Mouse (Mus musculus): ENCODE data around the gene Dnah17. TPM values are rescaled to one million over a fixed set of nuclear protein-coding genes. Genes with fewer than 3 reads are reported as not detected.

The Dnah17 gene
- polyA plus RNA-seq, 2 experiments from 2014 or later = 0.28 to 0.46 TPM

GRCm38 (mm10) chr11:118085176-118085575, 45.3 kb downstream of the Dnah17 start:
- ATAC-seq = no peak

- ATAC-seq = no peak
Measured at GRCm38 (mm10) chr11:118084266-118084665, 46.2 kb downstream of the Dnah17 start.

- no peak for ATAC-seq
Measured at GRCm38 (mm10) chr11:118083811-118084210, 46.6 kb downstream of the Dnah17 start.

DNA sequence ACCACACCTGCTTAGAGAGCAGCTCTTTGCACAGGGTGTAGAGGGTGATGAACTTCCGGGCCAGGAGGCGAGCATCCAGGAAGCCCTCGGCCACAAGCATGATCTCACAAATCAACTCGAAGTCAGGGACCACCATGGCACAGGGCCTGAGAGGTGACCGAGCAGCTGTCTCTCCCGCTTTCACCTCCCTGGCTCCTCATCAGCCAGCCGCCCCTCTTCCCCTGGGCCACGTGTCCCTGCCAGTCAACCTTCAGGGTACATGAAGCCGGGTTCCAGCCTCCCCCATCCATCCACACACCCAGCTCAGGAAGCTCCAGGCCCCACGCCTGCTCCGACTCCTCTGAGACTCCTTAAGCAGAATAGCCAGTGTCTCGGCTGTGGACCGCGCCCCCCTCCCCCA, 48.1 kb downstream of the Dnah17 start:
- ATAC-seq = no peak

DNA sequence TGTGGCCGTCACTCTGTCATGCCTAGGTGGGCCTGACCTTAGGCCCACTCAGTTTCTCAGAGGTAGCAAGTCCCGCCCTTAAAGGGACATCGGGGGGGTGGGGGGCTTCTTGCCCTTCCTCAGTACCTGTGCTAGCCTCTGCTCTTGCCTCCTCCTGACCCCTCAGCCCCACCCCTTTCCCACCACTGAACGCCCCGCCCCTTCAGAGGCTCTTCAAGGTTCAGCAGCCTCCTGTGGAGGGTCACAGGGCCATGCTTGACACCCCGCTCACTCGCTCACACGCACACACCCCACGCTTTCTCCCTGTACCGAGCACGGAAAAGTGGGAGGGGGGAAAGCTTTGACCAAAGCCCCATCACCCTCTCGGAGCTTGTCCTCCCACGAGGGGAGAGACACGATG, 50.7 kb downstream of the Dnah17 start:
- ATAC-seq = no peak

GRCm38 (mm10) chr11:118076929-118077328, 53.5 kb downstream of the Dnah17 start:
- ATAC-seq = no peak

DNA sequence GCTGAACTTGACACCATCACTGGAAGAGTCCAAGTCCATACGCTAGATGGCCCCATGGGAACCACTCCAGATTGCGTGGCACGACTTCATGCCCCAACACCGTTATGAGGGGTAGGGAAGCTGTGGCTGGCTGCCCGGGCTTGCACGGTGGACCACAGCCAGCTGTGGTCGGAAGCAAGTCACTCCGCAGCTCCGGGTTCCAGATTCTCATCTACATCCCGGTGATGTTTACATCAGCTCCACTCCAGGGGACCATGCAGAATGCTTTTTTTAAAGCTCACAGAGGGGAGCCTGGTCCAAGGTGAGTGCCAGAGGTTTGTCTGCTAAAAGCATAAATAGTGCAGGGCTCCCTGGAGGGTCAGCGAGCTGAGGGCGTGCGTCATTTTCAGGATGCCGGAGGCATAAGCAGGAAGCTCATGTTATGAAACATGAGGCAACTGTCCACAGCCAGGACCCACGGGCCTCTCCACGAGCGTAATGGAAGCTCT, 55.4 kb downstream of the Dnah17 start:
- ATAC-seq = no peak

GRCm38 (mm10) chr11:118071227-118071912, 59.1 kb downstream of the Dnah17 start:
- no peak for ATAC-seq

DNA sequence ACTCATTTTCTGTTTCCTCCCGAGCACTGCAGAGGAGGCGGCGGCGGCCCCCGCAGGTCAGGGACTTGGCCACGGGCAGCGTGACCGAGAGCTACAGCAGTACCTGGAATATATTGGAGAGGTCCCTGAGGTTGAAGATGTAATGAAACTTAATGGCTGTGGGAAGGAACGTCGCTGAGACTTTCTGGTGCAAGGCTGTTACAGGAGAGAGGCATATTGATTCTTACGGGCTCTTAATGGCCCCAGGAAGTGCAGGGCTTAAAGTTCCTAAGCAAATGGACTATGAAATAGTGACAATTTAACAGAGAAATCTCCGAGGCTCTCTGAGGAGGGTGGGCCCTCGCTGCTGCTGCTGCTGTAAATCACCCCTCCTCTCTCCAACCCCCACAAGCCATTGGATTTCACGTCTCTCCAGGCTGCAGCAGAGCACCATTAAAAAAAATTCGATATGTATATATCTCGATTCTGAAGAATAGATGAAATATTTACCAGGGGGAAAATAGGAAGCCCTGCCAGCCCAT, 61.6 kb downstream of the Dnah17 start:
- ATAC-seq = no peak

GRCm38 (mm10) chr11:118067588-118067987, 62.8 kb downstream of the Dnah17 start:
- no peak for ATAC-seq

DNA sequence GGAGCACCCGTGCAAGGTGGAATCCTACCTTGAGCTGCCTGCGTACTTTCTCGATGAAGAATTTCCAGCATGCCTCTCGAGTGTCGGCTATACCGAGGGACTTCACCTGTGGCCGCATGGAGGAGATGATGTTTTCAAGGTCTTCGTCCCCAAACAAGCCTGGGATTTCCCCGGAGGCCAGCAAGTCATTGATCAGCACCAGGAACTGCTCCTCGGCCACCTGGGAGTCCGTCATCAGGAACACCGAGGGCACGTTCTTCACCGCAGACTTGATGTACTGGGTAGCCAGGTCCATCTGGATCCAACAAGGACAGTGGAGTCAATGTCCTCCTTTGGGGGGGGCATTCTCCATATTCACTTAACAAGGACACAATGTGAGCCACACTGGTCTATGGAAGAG, 70.4 kb downstream of the Dnah17 start:
- ATAC-seq = no peak

- no peak for ATAC-seq
Measured at GRCm38 (mm10) chr11:118058872-118059271, 71.6 kb downstream of the Dnah17 start.

- no peak for ATAC-seq
Measured at GRCm38 (mm10) chr11:118058367-118058766, 72.1 kb downstream of the Dnah17 start.

GRCm38 (mm10) chr11:118050174-118050573, 80.3 kb downstream of the Dnah17 start:
- no peak for ATAC-seq

- ATAC-seq = no peak
Measured at GRCm38 (mm10) chr11:118049641-118050040, 80.8 kb downstream of the Dnah17 start.

DNA sequence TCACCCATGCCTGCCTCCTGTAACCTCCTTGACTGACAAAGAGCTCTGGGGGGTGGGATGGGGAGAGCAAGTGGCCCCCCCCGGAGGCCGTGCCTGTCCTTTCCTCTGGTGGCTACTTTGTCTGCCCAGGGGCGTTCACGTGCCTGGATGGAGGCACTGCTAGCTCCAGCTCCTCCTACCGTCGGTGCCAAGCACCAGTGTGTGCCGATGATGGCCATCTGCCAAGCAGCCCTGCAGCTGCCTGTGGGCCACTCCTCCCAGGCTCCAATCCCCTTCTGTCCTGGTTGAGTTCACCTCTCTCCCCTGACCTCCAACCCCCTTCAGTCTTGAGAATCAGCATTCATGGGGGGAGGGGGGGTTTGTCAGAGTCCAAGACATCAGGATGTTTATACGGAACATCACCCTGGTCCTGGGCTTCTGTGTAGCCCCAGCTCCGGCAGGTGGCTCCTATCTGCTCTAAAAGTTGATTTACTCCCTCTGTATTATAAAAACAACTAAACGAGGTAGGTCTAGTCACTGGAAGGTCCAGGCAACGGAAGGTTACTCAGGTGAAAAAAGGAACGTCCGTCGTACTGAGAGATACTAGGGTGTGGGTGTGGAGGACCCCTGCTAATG, 87.0 kb downstream of the Dnah17 start:
- no peak for ATAC-seq

DNA sequence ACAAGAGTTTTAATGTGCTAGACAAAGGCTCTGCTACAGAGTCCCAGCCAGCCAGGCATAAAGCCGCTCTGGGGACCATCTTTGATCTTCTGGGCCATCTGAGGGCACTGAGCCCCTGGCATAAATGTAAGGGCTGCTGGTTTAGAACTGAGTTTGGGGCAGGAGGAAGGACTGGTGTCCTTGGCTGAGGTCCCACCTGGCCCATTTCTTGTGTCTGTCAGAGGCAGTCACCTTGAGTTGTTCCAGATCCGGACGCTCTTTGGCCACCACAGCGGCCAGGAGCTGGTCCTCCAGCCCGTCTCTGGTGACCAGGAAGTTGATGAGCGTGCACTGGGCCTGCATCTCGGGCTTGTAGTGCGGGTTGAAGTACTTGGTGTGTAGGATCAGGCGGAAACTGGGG, 87.6 kb downstream of the Dnah17 start:
- no peak for ATAC-seq

DNA sequence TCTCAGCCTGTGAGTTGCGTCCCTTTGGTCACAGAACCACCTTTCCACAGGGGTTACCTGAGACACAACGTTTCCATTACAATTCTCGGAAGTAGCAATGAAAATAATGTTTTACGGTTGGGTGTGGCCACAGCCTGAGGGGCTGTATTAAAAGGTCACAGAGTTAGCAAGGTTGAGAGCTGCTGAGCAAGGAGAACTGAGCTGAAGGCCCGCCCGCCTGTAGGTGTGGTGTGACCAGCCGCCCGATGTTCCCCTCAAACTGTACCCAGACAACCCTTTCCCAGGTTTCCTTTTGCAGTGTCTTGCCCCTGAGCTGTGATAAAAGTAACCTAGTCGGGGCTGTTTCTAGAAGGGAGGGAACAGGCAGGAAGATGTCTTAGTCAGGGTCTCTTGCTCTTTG, 95.4 kb downstream of the Dnah17 start:
- no peak for ATAC-seq

GRCm38 (mm10) chr11:118034395-118034794, 96.0 kb downstream of the Dnah17 start:
- no peak for ATAC-seq

- no peak for ATAC-seq
Measured at GRCm38 (mm10) chr11:118031134-118031533, 99.3 kb downstream of the Dnah17 start.

- ATAC-seq = no peak
Measured at GRCm38 (mm10) chr11:118029170-118029569, 101.3 kb downstream of the Dnah17 start.

DNA sequence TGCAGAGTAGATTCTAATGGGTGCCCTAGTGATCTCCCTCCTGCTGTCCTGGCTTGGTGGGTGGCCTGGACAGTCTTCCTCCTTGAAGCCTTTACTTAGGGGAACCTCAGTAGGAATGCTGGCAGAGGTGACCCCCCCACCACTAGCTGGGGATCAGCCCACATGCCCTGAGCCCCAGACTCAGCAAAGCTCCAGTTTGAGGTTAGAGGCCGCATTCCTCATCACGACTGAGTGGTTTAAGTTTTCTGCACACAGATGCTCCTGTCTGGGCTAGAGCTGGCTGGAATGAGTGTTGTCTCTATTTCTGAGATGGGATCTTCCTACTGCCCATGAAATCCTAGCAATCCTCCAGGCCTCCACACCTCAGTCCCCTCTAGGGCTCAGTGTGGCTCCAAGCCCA, 106.3 kb downstream of the Dnah17 start:
- no peak for ATAC-seq

GRCm38 (mm10) chr11:118023475-118023874, 107.0 kb downstream of the Dnah17 start:
- ATAC-seq = no peak

GRCm38 (mm10) chr11:118021806-118022205, 108.6 kb downstream of the Dnah17 start:
- peak; percentile 59 for ATAC-seq

All from activated CD4-positive, CD25-positive, alpha-beta regulatory T cell, adult 4 months (primary cell).